Mouse (Mus musculus) spleen, adult 2 months (tissue): ENCODE measurements at regions not wholly inside any gene's neighbourhood (a gene's known extent, or its start where the extent isn't known, plus 50 kb on each side); places are given as distances from the start of the nearest gene placed in this dataset.

ENCODE experiments used
- CTCF ChIP-seq: fragments of 200-500 bp; IDR thresholded peaks from 2 replicates; pipeline ENCODE4 v1.5.1; 2011; ENCODE audit warnings: mild to moderate bottlenecking, inconsistent platforms; ENCODE audit not compliant: insufficient read depth, insufficient read length, insufficient replicate concordance; ENCODE audit errors: extremely low read depth
- POLR2A ChIP-seq: fragments of 200-500 bp; IDR thresholded peaks from 2 replicates; pipeline ENCODE4 v1.6.1; 2011; ENCODE audit warnings: low read depth, low read length, inconsistent platforms

DNA sequence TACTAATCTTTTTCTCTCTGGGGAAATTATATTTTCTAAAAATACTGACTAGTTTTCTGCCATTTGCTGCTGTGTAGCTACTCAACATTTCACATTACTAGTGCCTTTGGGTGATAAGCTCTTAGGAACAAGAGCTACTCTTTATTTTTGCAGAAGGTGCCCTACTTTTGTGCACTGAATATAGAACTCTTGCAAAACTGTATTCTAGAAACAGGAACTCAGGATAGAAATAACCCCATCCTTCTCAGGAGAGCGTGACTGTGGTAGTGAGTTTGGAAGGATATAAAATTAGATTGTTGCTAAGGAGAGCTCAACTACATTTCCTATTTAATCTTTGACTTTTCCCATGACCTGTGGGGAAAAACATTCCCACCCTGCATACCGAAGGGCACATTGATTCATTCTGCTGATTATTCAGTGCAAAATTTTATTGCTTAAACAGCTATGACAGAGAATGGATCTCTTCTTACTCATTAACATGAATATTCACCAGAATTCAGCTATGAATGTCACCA is 408.0 kb upstream of the Nrsn1 start:
- TF ChIP-seq CTCF (no peak), POLR2A (no peak)
